In genomic region chr16:25727957-25728506, GRCm38 (mm10) we compare ENCODE assay signal across 12 mouse cellular contexts. TPM values are rescaled to one million over a fixed set of nuclear protein-coding genes. Genes with fewer than 3 reads are reported as not detected.
DNase-seq lines count a peak whose midpoint lies in the region; ATAC-seq and TF ChIP-seq lines count a peak whose summit lies in the region.
"Had no signal": no experiment of that assay in that cellular context is flagged by ENCODE, and none has a peak within 500 bp of the region (broad histone marks: within the 10 kb centered on the region; RNA-seq: fewer than 3 reads in every experiment).

No protein-coding gene starts in this region.

- H3K27ac ChIP-seq in gastrocnemius, adult 2 months: no peak overlapping the region
- H3K27ac ChIP-seq in lung, postnatal 0 days (ENCODE audit: low read length): no peak overlapping the region

- H3K4me2 ChIP-seq in lung, postnatal 0 days (replicated peaks; ENCODE audit: low read depth, low read length): no peak overlapping the region

- DNase-seq in embryo, embryonic 10.5 days (ENCODE audit: low spot score): peak; percentile 6
- no peak for DNase-seq in embryo, embryonic 11 days
- peak; percentile 65 for DNase-seq in gastrocnemius, adult 2 months
- peak; percentile 17 to 18 for DNase-seq in kidney, adult 8-10 months
- DNase-seq in lung, postnatal 0 days (ENCODE audit: low spot score): peak; percentile 61
- no peak for DNase-seq in layer of hippocampus, postnatal 10 days (ENCODE audit: low spot score in 2 of 2)
- DNase-seq: cerebellum, postnatal 14 days; left cerebral cortex, postnatal 4 days had no signal

- no peaks in the 10 kb centered on the region for H3K36me3 ChIP-seq in lung, postnatal 0 days (ENCODE audit: insufficient read depth, low read length)

- no peak overlapping the region for H3K4me3 ChIP-seq in gastrocnemius, adult 2 months
- no peak overlapping the region for H3K4me3 ChIP-seq in lung, postnatal 0 days (ENCODE audit: low read depth, low read length)

- no peak for TF ChIP-seq EP300 in lung, postnatal 0 days (IDR thresholded peaks at IDR 0.05)

- intact Hi-C loops in gastrocnemius, adult 2 months (cut with DNase I): no loop called here

- no peaks in the 10 kb centered on the region for H3K27me3 ChIP-seq in lung, postnatal 0 days (replicated peaks; ENCODE audit: insufficient read depth, low read length)
- H3K27me3 ChIP-seq: Patski had no signal

- peak; percentile 67 for ATAC-seq in lung, postnatal 0 days
- no peak for ATAC-seq in granulocyte monocyte progenitor cell, adult 5-6 weeks (replicated peaks; ENCODE audit: poor library complexity, severe bottlenecking)
- ATAC-seq in cerebellum, adult (ENCODE audit: insufficient number of reproducible peaks, low FRiP score, low TSS enrichment): no peak
- ATAC-seq: Patski had no signal

- no peaks in the 10 kb centered on the region for H3K9me3 ChIP-seq in lung, postnatal 0 days (ENCODE audit: low read length)

- H3K4me1 ChIP-seq in lung, postnatal 0 days (ENCODE audit: insufficient read depth, low read depth, low read length): no peaks in the 10 kb centered on the region

- no peak overlapping the region for H3K9ac ChIP-seq in lung, postnatal 0 days (replicated peaks; ENCODE audit: low read depth)

- no peak for TF ChIP-seq CTCF in gastrocnemius, adult 2 months (IDR thresholded peaks at IDR 0.05)
- no peak for TF ChIP-seq CTCF in lung, postnatal 0 days (IDR thresholded peaks at IDR 0.05)

- WGBS in lung, postnatal 0 days: 36% methylated on average over 7 of the region's 7 CpGs

RNA-seq across cellular contexts. Expression of gene Trp63, which starts 44.5 kb away (rescaled TPM):
- 10 to 100 TPM in 1 of 2 experiments, 1 to 10 TPM in 1; 6.7 to 13.3 TPM for total RNA-seq in gastrocnemius, adult 2 months (2021)
- 0.13 and 0.17 TPM in 2 replicates for polyA plus RNA-seq in lung, postnatal 0 days (2015; fragmentation: Nextera tagmentation; extraction: Ambion mirVana)
- total RNA-seq in granulocyte monocyte progenitor cell, adult 5-6 weeks (2014; fragmentation: Nextera tagmentation): not detected in 2 replicates
- not detected in 2 replicates for total RNA-seq in granulocyte monocyte progenitor cell, adult 5-6 weeks (2017)
- total RNA-seq in layer of hippocampus, postnatal 10 days (2021): 1 to 10 TPM; 1.5 to 1.7 TPM
- polyA plus RNA-seq: C2C12 had no signal

Comparison
In these comparisons a context has a peak if more than half of its experiments do, and no peak if none do; other contexts are left out.
1. DNase-seq: peak in embryo, embryonic 10.5 days (single experiment), gastrocnemius, adult 2 months (single experiment), kidney, adult 8-10 months (2 of 2) and lung, postnatal 0 days (single experiment); none in embryo, embryonic 11 days (single experiment) and layer of hippocampus, postnatal 10 days (0 of 2).